Mouse (Mus musculus) heart, embryonic 14.5 days (tissue): ENCODE measurements around the gene Trpm1. TPM values are rescaled to one million over a fixed set of nuclear protein-coding genes. Genes with fewer than 3 reads are reported as not detected.

Experiments used
- ATAC-seq: fragments of 200-750 bp; cut with Nextera tagmentation; 2 replicates; pipeline ENCODE4 v1.8.0; 2017; ENCODE audit warnings: low read depth, moderate TSS enrichment; ENCODE audit not compliant: insufficient number of reproducible peaks, insufficient read depth, low FRiP score
- H3K27ac ChIP-seq, 2 experiments: fragments of 200-500 bp in 1 of 2; fragments of 300-500 bp in 1 of 2; sonication (generic) in 1 of 2; replicated peaks in 1 of 2; 2 replicates each; pipeline ENCODE4 v1.5.1; 2012 to 2014; ENCODE audit warnings: low read depth in 2 of 2, low read length in 2 of 2, control low read depth in 1 of 2, mild to moderate bottlenecking in 1 of 2, mixed read lengths in 1 of 2; ENCODE audit not compliant: control insufficient read depth in 1 of 2, insufficient read depth in 1 of 2
- H3K27me3 ChIP-seq: fragments of 300-500 bp; sonication (generic); 2 replicates; pipeline ENCODE4 v1.6.1; 2014; ENCODE audit warnings: mild to moderate bottlenecking, low read length, control low read depth; ENCODE audit not compliant: control insufficient read depth, insufficient read depth
- H3K36me3 ChIP-seq: fragments of 300-500 bp; sonication (generic); 2 replicates; pipeline ENCODE4 v1.6.1; 2014; ENCODE audit warnings: mild to moderate bottlenecking, control low read depth, low read length, mixed read lengths; ENCODE audit not compliant: control insufficient read depth, insufficient read depth
- H3K4me1 ChIP-seq, 2 experiments: fragments of 200-500 bp in 1 of 2; fragments of 300-500 bp in 1 of 2; sonication (generic) in 1 of 2; 2 replicates each; pipeline ENCODE4 v1.6.1; 2012 to 2014; ENCODE audit warnings: low read length in 2 of 2, control low read depth in 1 of 2, mixed read lengths in 1 of 2; ENCODE audit not compliant: control insufficient read depth in 2 of 2, insufficient read depth in 2 of 2
- H3K4me2 ChIP-seq: fragments of 300-500 bp; sonication (generic); 2 replicates; pipeline ENCODE4 v1.6.1; 2014; ENCODE audit warnings: mild to moderate bottlenecking, low read length
- H3K4me3 ChIP-seq, 2 experiments: fragments of 200-500 bp in 1 of 2; fragments of 300-500 bp in 1 of 2; sonication (generic) in 1 of 2; 2 replicates each; pipeline ENCODE4 v1.5.1; 2012 to 2014; ENCODE audit warnings: low read length in 2 of 2, mild to moderate bottlenecking in 2 of 2, control low read depth in 1 of 2, low read depth in 1 of 2, moderate library complexity in 1 of 2; ENCODE audit not compliant: control insufficient read depth in 1 of 2, insufficient read depth in 1 of 2
- H3K9ac ChIP-seq: fragments of 300-500 bp; sonication (generic); 2 replicates; pipeline ENCODE4 v1.6.1; 2014; ENCODE audit warnings: mild to moderate bottlenecking, low read length
- H3K9me3 ChIP-seq: fragments of 300-500 bp; sonication (generic); 2 replicates; pipeline ENCODE4 v1.6.1; 2016; ENCODE audit warnings: low read length, control low read depth; ENCODE audit not compliant: control insufficient read depth
- WGBS: fragments of 180-500 bp; shearing (Covaris S2); extraction: QIAGEN DNeasy Blood & Tissue Kit; methylation state at CpG from one replicate; pipeline ENCODE4 v1.1.7; 2014; 5-methylcytosine and 5-hydroxymethylcytosine counted together
- polyA plus RNA-seq: library from polyadenylated mRNA; unstranded; fragments of >200 nt; fragmentation: Nextera tagmentation; extraction: Ambion mirVana; gene quantifications from 2 replicates; pipeline ENCODE4 v1.2.1, GENCODE M21; 2014

Trpm1 gene
- polyA plus RNA-seq, 1 experiment from 2014 or later, result not detected

DNA sequence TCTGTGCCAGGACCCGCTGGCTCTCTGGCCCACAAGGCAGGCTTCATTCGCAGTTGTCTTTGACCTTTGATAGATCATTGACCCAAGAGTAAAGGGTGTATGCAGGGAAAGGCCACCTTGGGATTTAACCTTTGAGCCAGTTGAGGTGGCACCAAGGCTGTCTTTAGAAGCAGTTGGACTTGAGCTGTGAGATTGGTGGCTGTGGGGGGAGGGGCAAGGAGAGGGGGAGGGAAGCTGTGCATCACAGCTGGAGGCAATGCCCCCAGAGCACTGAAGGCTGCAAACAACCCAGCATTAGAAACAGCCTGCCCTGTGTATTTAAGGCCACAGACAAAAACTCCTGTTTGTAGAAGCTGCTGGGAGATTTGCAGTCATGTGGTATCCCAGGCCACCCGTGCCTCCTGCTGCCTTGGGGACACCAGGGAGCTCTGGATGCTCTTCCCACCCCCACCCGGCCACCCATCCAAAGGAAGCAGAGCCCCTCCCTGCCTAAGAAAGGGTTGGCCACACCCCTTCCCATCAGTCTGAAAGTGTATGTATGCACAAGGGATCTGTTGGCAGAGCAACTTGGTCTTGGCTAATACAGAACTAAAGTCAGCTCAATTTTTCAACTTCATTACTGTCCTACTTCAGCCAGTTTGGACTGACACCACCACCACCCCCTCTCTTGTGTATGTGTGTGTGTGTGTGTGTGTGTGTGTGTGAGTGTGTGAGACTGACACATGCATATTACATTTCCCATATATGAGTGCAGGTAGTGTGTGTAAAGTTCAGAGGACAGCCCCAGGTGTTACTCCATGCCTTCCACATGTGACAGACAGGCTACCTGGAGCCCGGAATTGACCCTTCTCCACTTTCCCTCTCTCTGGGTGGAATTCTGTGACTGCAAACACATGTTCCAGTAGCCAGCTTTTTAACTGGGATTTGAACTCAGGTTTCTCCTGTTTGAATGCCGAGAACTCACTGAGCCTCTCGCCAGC is 6.3 kb downstream of the Trpm1 start:
- Histone ChIP-seq H3K4me3 (no peak overlapping the region), H3K27ac (no peak overlapping the region), H3K36me3 (no peaks in the 10 kb centered on the region), H3K9ac (no peak overlapping the region), H3K27me3 (no peaks in the 10 kb centered on the region), H3K4me1 (peaks cover 9 to 15% of the 10 kb centered on the region in 2 experiments), H3K9me3 (no peaks in the 10 kb centered on the region), H3K4me2 (no peak overlapping the region)
- WGBS, result 59% methylated on average over 7 of the region's 7 CpGs
- ATAC-seq, result no peak

DNA sequence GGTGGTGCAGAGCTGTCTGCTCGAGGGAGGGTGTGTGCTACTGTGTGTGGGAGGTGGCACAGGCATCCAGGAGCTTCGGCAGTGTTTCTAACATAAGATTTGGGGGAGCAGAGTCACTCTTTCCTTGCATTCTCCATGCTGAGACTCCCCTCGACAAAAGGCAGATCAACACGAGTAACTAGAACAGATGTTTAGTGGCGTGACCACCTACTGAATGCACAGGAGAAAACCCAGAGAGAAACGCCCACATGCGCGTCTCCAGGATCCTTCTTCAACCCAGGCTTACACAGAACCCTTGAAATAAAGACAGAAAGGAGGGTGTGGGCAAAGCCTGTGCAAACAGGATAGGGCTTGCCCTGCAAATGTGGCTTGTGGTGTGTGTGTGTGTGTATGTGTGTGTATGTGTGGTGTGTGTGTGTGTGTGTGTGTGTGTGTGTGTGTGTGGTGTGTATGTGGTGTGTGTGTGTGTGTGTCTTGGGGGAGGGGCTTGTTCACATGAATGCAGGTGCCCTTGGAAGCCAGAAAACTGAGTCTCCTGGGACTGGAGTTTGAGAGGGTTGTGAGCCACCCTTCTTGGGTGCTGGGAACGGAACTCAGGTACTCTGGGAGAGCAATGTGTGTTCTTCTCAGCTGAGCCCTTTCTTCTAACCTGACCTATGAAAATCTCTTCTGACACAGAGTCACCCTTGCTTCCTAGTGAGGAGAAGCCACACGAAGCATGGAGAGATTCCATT is 7.3 kb downstream of the Trpm1 start:
- no peak overlapping the region for H3K9ac ChIP-seq
- H3K4me3 ChIP-seq, result no peak overlapping the region
- H3K4me2 ChIP-seq, result no peak overlapping the region
- no peaks in the 10 kb centered on the region for H3K27me3 ChIP-seq
- ATAC-seq, result no peak
- no peaks in the 10 kb centered on the region for H3K36me3 ChIP-seq
- 73% methylated on average over 10 of the region's 10 CpGs for WGBS
- peaks cover 5 to 8% of the 10 kb centered on the region in 2 experiments for H3K4me1 ChIP-seq
- no peak overlapping the region for H3K27ac ChIP-seq
- no peaks in the 10 kb centered on the region for H3K9me3 ChIP-seq

DNA sequence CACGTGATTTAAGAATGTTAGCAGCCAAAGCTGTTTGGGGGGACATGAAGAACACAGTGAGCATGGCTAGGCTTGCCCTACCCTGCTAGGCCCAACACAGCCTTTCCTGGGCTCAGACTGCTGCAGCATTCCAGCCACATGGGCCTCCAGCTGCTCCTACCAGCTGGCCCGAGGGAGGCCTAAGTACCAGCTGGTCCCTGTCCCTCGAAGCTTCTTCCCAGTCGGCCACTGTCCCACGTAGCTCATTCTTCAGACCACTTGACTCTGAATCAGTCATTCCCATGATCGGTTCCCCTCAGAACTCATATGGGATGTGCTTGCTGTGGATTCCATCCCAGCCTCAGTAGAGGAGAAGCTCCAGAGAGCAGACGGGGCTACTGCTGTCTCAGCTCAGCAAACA is 8.4 kb downstream of the Trpm1 start:
- Histone ChIP-seq H3K9ac (no peak overlapping the region), H3K27ac (no peak overlapping the region), H3K4me1 (no peaks in the 10 kb centered on the region; a peak in 1 of 4 replicates), H3K9me3 (no peaks in the 10 kb centered on the region), H3K27me3 (no peaks in the 10 kb centered on the region), H3K4me2 (no peak overlapping the region), H3K36me3 (no peaks in the 10 kb centered on the region), H3K4me3 (no peak overlapping the region)
- ATAC-seq, result no peak
- WGBS, result 57% methylated on average over 7 of the region's 7 CpGs

DNA sequence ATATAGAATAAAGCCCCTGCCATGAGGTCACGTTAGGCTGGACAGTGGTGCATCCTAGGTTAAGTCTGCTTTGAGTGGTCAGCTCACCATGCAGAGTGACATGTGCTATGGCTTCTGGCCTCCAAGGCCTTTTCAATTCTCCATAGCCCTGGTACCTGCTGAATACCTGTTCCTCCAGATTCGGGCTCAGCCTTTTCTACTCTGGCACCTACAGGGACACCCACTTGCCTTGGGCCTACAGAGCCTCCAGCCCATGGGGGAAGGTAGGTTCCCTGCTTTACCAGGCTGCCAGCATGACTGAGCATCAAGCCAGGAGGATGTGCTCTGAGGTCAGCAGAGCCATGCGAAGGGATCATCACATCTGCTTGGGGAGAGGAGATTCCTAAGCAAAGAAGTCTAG is 9.5 kb downstream of the Trpm1 start:
- Histone ChIP-seq H3K4me3 (no peak overlapping the region), H3K9ac (no peak overlapping the region), H3K36me3 (no peaks in the 10 kb centered on the region), H3K9me3 (no peaks in the 10 kb centered on the region), H3K4me2 (no peak overlapping the region), H3K27me3 (no peaks in the 10 kb centered on the region), H3K4me1 (no peaks in the 10 kb centered on the region; a peak in 1 of 4 replicates), H3K27ac (no peak overlapping the region)
- ATAC-seq, result no peak
- WGBS, result 74% methylated on average over 3 of the region's 3 CpGs

DNA sequence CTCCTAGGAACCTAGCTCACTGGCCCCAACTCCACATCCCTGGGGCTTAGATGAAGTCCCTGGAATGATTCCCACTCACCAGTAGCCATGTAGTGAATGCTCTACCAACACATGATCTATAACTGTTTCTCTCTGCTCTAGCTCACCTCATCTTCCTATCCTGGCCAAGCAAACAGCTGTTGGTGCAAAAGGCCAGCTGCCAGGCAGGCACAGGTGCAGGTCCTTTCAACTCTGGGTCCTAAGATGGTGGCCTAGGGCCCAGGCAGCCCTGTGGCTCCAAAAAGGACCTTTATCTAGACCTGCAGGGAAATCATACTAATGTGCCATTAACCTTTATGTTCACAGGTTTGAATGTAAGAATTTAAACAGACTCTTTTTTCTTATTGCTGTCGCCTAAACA is 10.3 kb downstream of the Trpm1 start:
- no peaks in the 10 kb centered on the region; a peak in 1 of 4 replicates for H3K4me1 ChIP-seq
- no peaks in the 10 kb centered on the region for H3K9me3 ChIP-seq
- no peaks in the 10 kb centered on the region for H3K27me3 ChIP-seq
- no peak overlapping the region for H3K4me2 ChIP-seq
- ATAC-seq, result no peak
- no peak overlapping the region for H3K27ac ChIP-seq
- WGBS, result 77% methylated on average over 1 of the region's 1 CpGs
- H3K4me3 ChIP-seq, result no peak overlapping the region
- H3K36me3 ChIP-seq, result no peaks in the 10 kb centered on the region
- H3K9ac ChIP-seq, result no peak overlapping the region

DNA sequence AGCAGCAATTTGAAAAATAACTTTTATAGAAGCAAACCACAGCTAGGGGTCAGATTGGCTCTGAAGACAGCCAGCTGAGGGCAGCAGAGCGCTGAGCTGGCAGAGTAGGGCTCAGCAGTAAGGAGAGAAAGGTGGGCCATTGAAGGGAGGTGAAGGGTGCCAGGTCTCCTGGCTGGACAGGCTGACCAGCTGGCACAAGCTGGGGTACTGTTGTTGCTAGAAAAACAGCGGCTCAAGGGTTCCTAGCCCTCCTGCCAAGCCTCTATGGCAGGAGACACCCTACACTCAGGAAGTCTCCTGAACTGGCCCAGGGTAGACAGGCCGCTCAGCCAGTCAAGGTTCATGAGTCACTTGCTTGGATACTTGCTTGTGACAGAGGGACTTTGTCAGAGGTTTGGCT is 11.4 kb downstream of the Trpm1 start:
- WGBS, result 58% methylated on average over 3 of the region's 3 CpGs

DNA sequence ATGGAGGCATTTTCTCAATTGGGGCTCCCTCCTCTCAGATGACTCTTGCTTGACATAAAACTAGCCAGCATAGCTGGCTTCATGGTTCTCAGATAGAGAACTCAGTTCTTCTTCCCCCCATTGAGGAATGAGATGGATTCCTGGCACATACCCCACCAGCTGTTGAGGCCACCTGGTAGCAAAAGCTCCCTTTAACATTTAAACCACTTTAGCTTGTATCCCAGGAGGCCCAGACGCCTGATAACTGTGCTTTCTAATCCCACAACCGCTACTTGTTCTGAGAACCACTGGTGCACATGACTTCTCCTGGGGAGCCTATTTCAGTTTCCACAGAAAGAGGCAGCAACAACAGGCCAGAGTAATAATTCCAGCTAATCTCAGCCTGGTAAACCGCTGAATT is 12.4 kb downstream of the Trpm1 start:
- Histone ChIP-seq H3K9ac (no peak overlapping the region), H3K4me3 (no peak overlapping the region), H3K27me3 (no peaks in the 10 kb centered on the region), H3K9me3 (no peaks in the 10 kb centered on the region), H3K4me1 (no peaks in the 10 kb centered on the region), H3K36me3 (no peaks in the 10 kb centered on the region), H3K27ac (no peak overlapping the region), H3K4me2 (no peak overlapping the region)
- no peak for ATAC-seq
- WGBS, result 46% methylated on average over 3 of the region's 3 CpGs

More for the DNA sequence above, 11.4 kb downstream of the Trpm1 start:
- H3K4me1 ChIP-seq, result no peaks in the 10 kb centered on the region
- H3K4me2 ChIP-seq, result no peak overlapping the region
- H3K9me3 ChIP-seq, result no peaks in the 10 kb centered on the region
- ATAC-seq, result 0 out of 2 replicates have a peak, but pooled peaks have one; percentile 31
- H3K9ac ChIP-seq, result no peak overlapping the region
- no peak overlapping the region for H3K27ac ChIP-seq
- no peaks in the 10 kb centered on the region for H3K36me3 ChIP-seq
- H3K4me3 ChIP-seq, result no peak overlapping the region
- no peaks in the 10 kb centered on the region for H3K27me3 ChIP-seq
